Mouse (Mus musculus): ENCODE data around the gene Nbea. TPM values are rescaled to one million over a fixed set of nuclear protein-coding genes. Genes with fewer than 3 reads are reported as not detected.

Nbea gene
- total RNA-seq, 1 experiment, result 9.1 TPM

DNA sequence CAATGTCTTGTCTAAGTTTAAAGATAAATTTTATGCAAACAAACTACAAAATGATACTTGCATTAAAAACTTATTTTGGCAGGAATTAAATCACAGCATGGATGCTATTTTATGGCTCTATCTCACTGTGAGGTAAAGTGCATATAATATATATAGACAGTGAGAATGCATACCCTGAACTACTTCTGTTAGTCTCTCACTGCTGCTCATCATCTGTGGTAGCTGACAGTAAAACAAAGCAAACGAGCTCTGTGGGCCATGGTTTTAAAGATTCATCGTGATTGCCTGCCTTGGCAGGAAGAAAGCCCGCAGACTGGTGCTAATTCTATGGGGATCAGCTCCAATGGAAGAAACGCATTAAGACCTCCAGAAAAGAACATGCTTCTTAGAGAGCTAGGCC, 294.3 kb downstream of the Nbea start:
- no peak overlapping the region for H3K4me3 ChIP-seq (ENCODE audit: insufficient read depth in 1 of 2, low read depth in 1 of 2, low read length in 2 of 2, poor library complexity in 1 of 2, severe bottlenecking in 1 of 2)
- H3K4me1 ChIP-seq (ENCODE audit: control insufficient read depth in 2 of 2, insufficient read depth in 2 of 2, low read length in 2 of 2, poor library complexity in 1 of 2), result no peaks in the 10 kb centered on the region
- no peaks in the 10 kb centered on the region for H3K9me3 ChIP-seq (ENCODE audit: control insufficient read depth, insufficient read depth, low read depth, low read length)
- no peak for DNase-seq (ENCODE audit: low read depth, low spot score)
- H3K9ac ChIP-seq (ENCODE audit: insufficient read depth, low read depth, low read length, poor library complexity, severe bottlenecking), result no peak overlapping the region
- no peak for TF ChIP-seq MAFK (IDR thresholded peaks at IDR 0.05; ENCODE audit: insufficient read depth, low read depth, low read length)
- no peak for TF ChIP-seq ZNF384 (IDR thresholded peaks at IDR 0.05; ENCODE audit: low read depth, low read length)
- no peak for TF ChIP-seq CHD2 (IDR thresholded peaks at IDR 0.05; ENCODE audit: low read depth, low read length)
- no peak for TF ChIP-seq ZC3H11A (IDR thresholded peaks at IDR 0.05; ENCODE audit: borderline replicate concordance, low read depth, low read length)
- TF ChIP-seq HCFC1 (IDR thresholded peaks at IDR 0.05; ENCODE audit: borderline replicate concordance, insufficient read depth, low read length), result no peak
- no peak overlapping the region for H3K27ac ChIP-seq (ENCODE audit: insufficient read depth, low read depth, low read length, poor library complexity, severe bottlenecking)
- no peaks in the 10 kb centered on the region for H3K36me3 ChIP-seq (ENCODE audit: control insufficient read depth, insufficient read depth, low read length, poor library complexity, severe bottlenecking)
- in situ Hi-C loops (cut with MboI; ENCODE audit: low sequenced_read_pairs in 2 of 2, unreplicated experiment in 2 of 2), result no loop called here

DNA sequence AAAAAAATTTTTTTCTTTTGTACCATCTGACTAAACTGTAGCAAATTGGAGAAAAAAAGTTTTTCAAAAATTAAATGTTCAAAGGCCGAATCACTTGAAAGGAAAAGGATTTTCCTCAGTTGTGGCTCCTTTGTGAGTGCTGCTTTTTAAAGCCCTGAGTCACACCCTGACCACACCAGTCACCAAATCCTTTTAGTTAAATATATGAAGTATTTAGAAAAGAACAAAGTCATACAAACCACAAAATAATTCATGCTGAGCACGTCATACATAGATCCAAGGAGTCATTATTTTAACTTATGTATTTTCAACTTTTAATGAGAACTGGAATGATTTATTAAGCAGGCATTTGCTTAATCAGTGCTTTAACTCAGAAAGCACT, 295.7 kb downstream of the Nbea start:
- Histone ChIP-seq H3K4me3 (ENCODE audit: insufficient read depth in 1 of 2, low read depth in 1 of 2, low read length in 2 of 2, poor library complexity in 1 of 2, severe bottlenecking in 1 of 2) (no peak overlapping the region), H3K27ac (ENCODE audit: insufficient read depth, low read depth, low read length, poor library complexity, severe bottlenecking) (no peak overlapping the region), H3K9me3 (ENCODE audit: control insufficient read depth, insufficient read depth, low read depth, low read length) (no peaks in the 10 kb centered on the region), H3K36me3 (ENCODE audit: control insufficient read depth, insufficient read depth, low read length, poor library complexity, severe bottlenecking) (no peaks in the 10 kb centered on the region), H3K4me1 (ENCODE audit: control insufficient read depth in 2 of 2, insufficient read depth in 2 of 2, low read length in 2 of 2, poor library complexity in 1 of 2) (no peaks in the 10 kb centered on the region), H3K9ac (ENCODE audit: insufficient read depth, low read depth, low read length, poor library complexity, severe bottlenecking) (no peak overlapping the region)
- no peak for DNase-seq (ENCODE audit: low read depth, low spot score)
- in situ Hi-C loops (cut with MboI; ENCODE audit: low sequenced_read_pairs in 2 of 2, unreplicated experiment in 2 of 2), result no loop called here
- TF ChIP-seq HCFC1 (IDR thresholded peaks at IDR 0.05; ENCODE audit: borderline replicate concordance, insufficient read depth, low read length), result no peak
- no peak for TF ChIP-seq ZC3H11A (IDR thresholded peaks at IDR 0.05; ENCODE audit: borderline replicate concordance, low read depth, low read length)
- TF ChIP-seq MAFK (IDR thresholded peaks at IDR 0.05; ENCODE audit: insufficient read depth, low read depth, low read length), result no peak
- no peak for TF ChIP-seq ZNF384 (IDR thresholded peaks at IDR 0.05; ENCODE audit: low read depth, low read length)
- TF ChIP-seq CHD2 (IDR thresholded peaks at IDR 0.05; ENCODE audit: low read depth, low read length), result no peak

DNA sequence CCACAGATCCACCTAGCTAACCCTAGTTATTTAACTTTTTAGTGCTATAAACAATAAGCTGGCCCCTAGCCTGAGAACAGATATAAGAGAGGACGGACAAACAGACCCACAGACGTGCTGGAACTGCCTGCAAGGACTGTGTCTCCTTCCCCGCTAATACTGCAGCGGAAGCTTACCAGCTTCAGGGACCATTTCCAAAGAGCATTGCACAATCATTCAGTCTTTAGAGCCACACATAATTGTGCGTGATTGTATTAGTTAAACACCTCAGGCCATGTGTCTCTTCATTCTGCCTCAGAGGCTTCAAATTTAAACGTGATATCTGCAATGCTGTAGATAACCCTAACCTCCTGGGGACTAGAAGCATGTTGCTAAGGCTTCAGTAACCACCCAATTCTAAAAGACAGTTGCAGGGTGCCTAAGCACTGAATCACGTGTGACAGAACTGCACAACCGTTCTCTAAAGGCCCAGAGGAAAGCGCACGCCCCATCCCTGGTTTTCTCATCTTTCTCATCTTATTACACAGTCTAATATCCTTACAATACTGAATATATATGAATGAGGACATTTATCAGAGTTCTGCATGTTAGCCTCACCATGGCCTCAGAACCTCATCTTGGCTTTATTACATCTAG, 296.2 kb downstream of the Nbea start:
- Histone ChIP-seq H3K4me1 (ENCODE audit: control insufficient read depth in 2 of 2, insufficient read depth in 2 of 2, low read length in 2 of 2, poor library complexity in 1 of 2) (no peaks in the 10 kb centered on the region), H3K4me3 (ENCODE audit: insufficient read depth in 1 of 2, low read depth in 1 of 2, low read length in 2 of 2, poor library complexity in 1 of 2, severe bottlenecking in 1 of 2) (no peak overlapping the region), H3K36me3 (ENCODE audit: control insufficient read depth, insufficient read depth, low read length, poor library complexity, severe bottlenecking) (no peaks in the 10 kb centered on the region), H3K9me3 (ENCODE audit: control insufficient read depth, insufficient read depth, low read depth, low read length) (no peaks in the 10 kb centered on the region), H3K27ac (ENCODE audit: insufficient read depth, low read depth, low read length, poor library complexity, severe bottlenecking) (no peak overlapping the region), H3K9ac (ENCODE audit: insufficient read depth, low read depth, low read length, poor library complexity, severe bottlenecking) (no peak overlapping the region)
- DNase-seq (ENCODE audit: low read depth, low spot score), result no peak
- TF ChIP-seq HCFC1 (IDR thresholded peaks at IDR 0.05; ENCODE audit: borderline replicate concordance, insufficient read depth, low read length), result no peak
- no peak for TF ChIP-seq CHD2 (IDR thresholded peaks at IDR 0.05; ENCODE audit: low read depth, low read length)
- no peak for TF ChIP-seq MAFK (IDR thresholded peaks at IDR 0.05; ENCODE audit: insufficient read depth, low read depth, low read length)
- TF ChIP-seq ZC3H11A (IDR thresholded peaks at IDR 0.05; ENCODE audit: borderline replicate concordance, low read depth, low read length), result no peak
- in situ Hi-C loops (cut with MboI; ENCODE audit: low sequenced_read_pairs in 2 of 2, unreplicated experiment in 2 of 2), result no loop called here

DNA sequence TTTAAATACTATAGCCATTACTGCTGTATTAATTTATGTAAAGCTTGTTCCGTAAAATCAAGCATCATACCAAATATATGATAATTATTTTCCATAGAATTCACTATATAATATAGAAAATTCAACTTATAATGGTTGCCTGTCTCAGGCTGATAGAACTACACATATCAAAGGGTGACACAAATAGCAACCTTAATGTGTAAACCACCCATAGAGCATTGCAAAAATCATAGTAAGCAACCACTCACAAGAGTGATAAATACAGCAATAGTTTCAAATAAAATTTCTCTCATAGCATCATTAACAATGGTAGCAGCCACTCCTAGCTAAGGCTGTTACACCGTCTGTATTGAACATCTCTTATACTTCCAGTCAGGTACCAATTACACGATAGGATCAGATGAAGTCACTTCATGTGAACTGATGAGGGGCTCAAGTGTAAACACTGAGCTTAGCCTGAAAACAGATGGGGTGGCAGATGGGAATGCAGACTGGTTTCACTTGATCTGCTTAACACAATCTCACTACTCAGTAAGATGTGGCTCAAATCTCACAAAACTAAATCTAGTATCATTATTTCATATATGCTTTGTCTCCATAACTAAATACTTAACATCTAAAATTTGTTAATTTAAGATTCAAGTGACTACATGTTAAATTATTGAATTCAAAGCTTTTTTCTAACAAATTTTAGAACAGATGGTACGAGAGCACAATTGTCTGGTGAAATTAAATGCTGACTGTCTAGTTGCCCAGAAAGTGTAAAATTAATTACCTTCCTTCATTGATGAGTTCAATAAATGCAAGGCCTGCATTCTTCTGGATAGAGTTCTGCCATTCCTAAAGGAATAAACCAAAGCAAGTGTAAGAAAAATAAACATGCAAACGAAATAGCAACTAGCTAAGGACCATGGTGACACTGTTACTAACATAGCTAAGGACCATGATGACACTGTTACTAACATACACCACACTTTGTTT, 310.3 kb downstream of the Nbea start:
- no peak for TF ChIP-seq ZNF384 (IDR thresholded peaks at IDR 0.05; ENCODE audit: low read depth, low read length)
- TF ChIP-seq CHD2 (IDR thresholded peaks at IDR 0.05; ENCODE audit: low read depth, low read length), result no peak
- TF ChIP-seq HCFC1 (IDR thresholded peaks at IDR 0.05; ENCODE audit: borderline replicate concordance, insufficient read depth, low read length), result no peak
- no peak for TF ChIP-seq ZC3H11A (IDR thresholded peaks at IDR 0.05; ENCODE audit: borderline replicate concordance, low read depth, low read length)
- no peak for TF ChIP-seq MAFK (IDR thresholded peaks at IDR 0.05; ENCODE audit: insufficient read depth, low read depth, low read length)
- in situ Hi-C loops (cut with MboI; ENCODE audit: low sequenced_read_pairs in 2 of 2, unreplicated experiment in 2 of 2), result no loop called here
- DNase-seq (ENCODE audit: low read depth, low spot score), result no peak

More for the DNA sequence above, 310.3 kb downstream of the Nbea start:
- H3K9me3 ChIP-seq (ENCODE audit: control insufficient read depth, insufficient read depth, low read depth, low read length), result no peaks in the 10 kb centered on the region
- no peak overlapping the region for H3K27ac ChIP-seq (ENCODE audit: insufficient read depth, low read depth, low read length, poor library complexity, severe bottlenecking)
- no peak overlapping the region for H3K9ac ChIP-seq (ENCODE audit: insufficient read depth, low read depth, low read length, poor library complexity, severe bottlenecking)
- no peaks in the 10 kb centered on the region for H3K4me1 ChIP-seq (ENCODE audit: control insufficient read depth in 2 of 2, insufficient read depth in 2 of 2, low read length in 2 of 2, poor library complexity in 1 of 2)
- H3K36me3 ChIP-seq (ENCODE audit: control insufficient read depth, insufficient read depth, low read length, poor library complexity, severe bottlenecking), result no peaks in the 10 kb centered on the region
- H3K4me3 ChIP-seq (ENCODE audit: insufficient read depth in 1 of 2, low read depth in 1 of 2, low read length in 2 of 2, poor library complexity in 1 of 2, severe bottlenecking in 1 of 2), result no peak overlapping the region

All from ES-E14 (cell line).